Mouse (Mus musculus): ENCODE data around the gene Adamts16. TPM values are rescaled to one million over a fixed set of nuclear protein-coding genes. Genes with fewer than 3 reads are reported as not detected.

The Adamts16 gene
- polyA plus RNA-seq, 1 experiment from 2014 or later = 0.11 TPM

- Histone ChIP-seq H3K9me3 (replicated peaks; ENCODE audit: control insufficient read depth, low read length) (no peaks in the 10 kb centered on the region), H3K27ac (ENCODE audit: low read length) (no peak overlapping the region), H3K4me2 (ENCODE audit: low read depth, low read length) (no peak overlapping the region), H3K27me3 (ENCODE audit: control insufficient read depth, insufficient read depth, low read length) (no peaks in the 10 kb centered on the region), H3K4me3 (ENCODE audit: low read length) (no peak overlapping the region), H3K36me3 (ENCODE audit: control insufficient read depth, insufficient read depth) (no peaks in the 10 kb centered on the region), H3K4me1 (ENCODE audit: control insufficient read depth, insufficient read depth, low read length) (no peaks in the 10 kb centered on the region), H3K9ac (ENCODE audit: low read length) (no peak overlapping the region)
- 26% methylated on average over 3 of the region's 3 CpGs for WGBS
- ATAC-seq (replicated peaks; ENCODE audit: extremely low read depth, insufficient read depth, low FRiP score) = no peak
Measured at GRCm38 (mm10) chr13:70724635-70725034, 117.0 kb downstream of the Adamts16 start.

GRCm38 (mm10) chr13:70724108-70724622 lies 117.4 kb downstream of the Adamts16 start:
- H3K9ac ChIP-seq (ENCODE audit: low read length) = no peak overlapping the region
- no peak for ATAC-seq (replicated peaks; ENCODE audit: extremely low read depth, insufficient read depth, low FRiP score)
- no peaks in the 10 kb centered on the region for H3K9me3 ChIP-seq (replicated peaks; ENCODE audit: control insufficient read depth, low read length)
- 20% methylated on average over 2 of the region's 2 CpGs for WGBS
- H3K4me3 ChIP-seq (ENCODE audit: low read length) = no peak overlapping the region
- H3K4me2 ChIP-seq (ENCODE audit: low read depth, low read length) = no peak overlapping the region
- no peaks in the 10 kb centered on the region for H3K36me3 ChIP-seq (ENCODE audit: control insufficient read depth, insufficient read depth)
- no peak overlapping the region for H3K27ac ChIP-seq (ENCODE audit: low read length)
- no peaks in the 10 kb centered on the region for H3K4me1 ChIP-seq (ENCODE audit: control insufficient read depth, insufficient read depth, low read length)
- H3K27me3 ChIP-seq (ENCODE audit: control insufficient read depth, insufficient read depth, low read length) = no peaks in the 10 kb centered on the region

GRCm38 (mm10) chr13:70719994-70720393 lies 121.6 kb downstream of the Adamts16 start:
- H3K36me3 ChIP-seq (ENCODE audit: control insufficient read depth, insufficient read depth) = no peaks in the 10 kb centered on the region

GRCm38 (mm10) chr13:70718814-70719213 lies 122.8 kb downstream of the Adamts16 start:
- no peak overlapping the region for H3K9ac ChIP-seq (ENCODE audit: low read length)
- H3K9me3 ChIP-seq (replicated peaks; ENCODE audit: control insufficient read depth, low read length) = no peaks in the 10 kb centered on the region
- H3K27ac ChIP-seq (ENCODE audit: low read length) = no peak overlapping the region
- no peaks in the 10 kb centered on the region for H3K4me1 ChIP-seq (ENCODE audit: control insufficient read depth, insufficient read depth, low read length)
- H3K4me2 ChIP-seq (ENCODE audit: low read depth, low read length) = no peak overlapping the region
- WGBS = 78% methylated on average over 2 of the region's 2 CpGs
- H3K27me3 ChIP-seq (ENCODE audit: control insufficient read depth, insufficient read depth, low read length) = no peaks in the 10 kb centered on the region; the same call in 1 of the 2 replicates
- no peak overlapping the region for H3K4me3 ChIP-seq (ENCODE audit: low read length)
- no peaks in the 10 kb centered on the region for H3K36me3 ChIP-seq (ENCODE audit: control insufficient read depth, insufficient read depth)
- ATAC-seq (replicated peaks; ENCODE audit: extremely low read depth, insufficient read depth, low FRiP score) = no peak

More at GRCm38 (mm10) chr13:70719994-70720393, 121.6 kb downstream of the Adamts16 start:
- WGBS = 35% methylated on average over 1 of the region's 1 CpGs
- Histone ChIP-seq H3K9me3 (replicated peaks; ENCODE audit: control insufficient read depth, low read length) (no peaks in the 10 kb centered on the region), H3K4me1 (ENCODE audit: control insufficient read depth, insufficient read depth, low read length) (no peaks in the 10 kb centered on the region), H3K27me3 (ENCODE audit: control insufficient read depth, insufficient read depth, low read length) (no peaks in the 10 kb centered on the region), H3K4me2 (ENCODE audit: low read depth, low read length) (no peak overlapping the region), H3K4me3 (ENCODE audit: low read length) (no peak overlapping the region), H3K27ac (ENCODE audit: low read length) (no peak overlapping the region), H3K9ac (ENCODE audit: low read length) (no peak overlapping the region)
- no peak for ATAC-seq (replicated peaks; ENCODE audit: extremely low read depth, insufficient read depth, low FRiP score)

GRCm38 (mm10) chr13:70716022-70716421 lies 125.6 kb downstream of the Adamts16 start:
- H3K4me1 ChIP-seq (ENCODE audit: control insufficient read depth, insufficient read depth, low read length) = no peaks in the 10 kb centered on the region
- WGBS = 57% methylated on average over 5 of the region's 5 CpGs
- no peak overlapping the region for H3K4me2 ChIP-seq (ENCODE audit: low read depth, low read length)
- H3K9ac ChIP-seq (ENCODE audit: low read length) = no peak overlapping the region
- no peaks in the 10 kb centered on the region for H3K36me3 ChIP-seq (ENCODE audit: control insufficient read depth, insufficient read depth)
- no peaks in the 10 kb centered on the region for H3K9me3 ChIP-seq (replicated peaks; ENCODE audit: control insufficient read depth, low read length)
- no peak for ATAC-seq (replicated peaks; ENCODE audit: extremely low read depth, insufficient read depth, low FRiP score)
- H3K27ac ChIP-seq (ENCODE audit: low read length) = no peak overlapping the region
- H3K4me3 ChIP-seq (ENCODE audit: low read length) = no peak overlapping the region
- no peaks in the 10 kb centered on the region; the same call in 1 of the 2 replicates for H3K27me3 ChIP-seq (ENCODE audit: control insufficient read depth, insufficient read depth, low read length)

GRCm38 (mm10) chr13:70714081-70714775 lies 127.4 kb downstream of the Adamts16 start:
- Histone ChIP-seq H3K4me2 (ENCODE audit: low read depth, low read length) (no peak overlapping the region), H3K4me3 (ENCODE audit: low read length) (no peak overlapping the region), H3K36me3 (ENCODE audit: control insufficient read depth, insufficient read depth) (no peaks in the 10 kb centered on the region), H3K27me3 (ENCODE audit: control insufficient read depth, insufficient read depth, low read length) (no peaks in the 10 kb centered on the region; the same call in 1 of the 2 replicates), H3K9me3 (replicated peaks; ENCODE audit: control insufficient read depth, low read length) (no peaks in the 10 kb centered on the region), H3K9ac (ENCODE audit: low read length) (no peak overlapping the region), H3K4me1 (ENCODE audit: control insufficient read depth, insufficient read depth, low read length) (no peaks in the 10 kb centered on the region), H3K27ac (ENCODE audit: low read length) (no peak overlapping the region)
- ATAC-seq (replicated peaks; ENCODE audit: extremely low read depth, insufficient read depth, low FRiP score) = no peak
- 75% methylated on average over 7 of the region's 7 CpGs for WGBS

- Histone ChIP-seq H3K4me1 (ENCODE audit: control insufficient read depth, insufficient read depth, low read length) (no peaks in the 10 kb centered on the region), H3K4me3 (ENCODE audit: low read length) (no peak overlapping the region), H3K27me3 (ENCODE audit: control insufficient read depth, insufficient read depth, low read length) (no peaks in the 10 kb centered on the region; the same call in 1 of the 2 replicates), H3K9me3 (replicated peaks; ENCODE audit: control insufficient read depth, low read length) (no peaks in the 10 kb centered on the region), H3K4me2 (ENCODE audit: low read depth, low read length) (no peak overlapping the region), H3K27ac (ENCODE audit: low read length) (no peak overlapping the region), H3K9ac (ENCODE audit: low read length) (no peak overlapping the region), H3K36me3 (ENCODE audit: control insufficient read depth, insufficient read depth) (no peaks in the 10 kb centered on the region)
- no peak for ATAC-seq (replicated peaks; ENCODE audit: extremely low read depth, insufficient read depth, low FRiP score)
- WGBS = 64% methylated on average over 5 of the region's 5 CpGs
Measured at GRCm38 (mm10) chr13:70713331-70713730, 128.3 kb downstream of the Adamts16 start.

GRCm38 (mm10) chr13:70707158-70707854 lies 134.3 kb downstream of the Adamts16 start:
- Histone ChIP-seq H3K9me3 (replicated peaks; ENCODE audit: control insufficient read depth, low read length) (no peaks in the 10 kb centered on the region), H3K4me1 (ENCODE audit: control insufficient read depth, insufficient read depth, low read length) (peaks cover 5% of the 10 kb centered on the region; the same call in 1 of the 2 replicates), H3K4me2 (ENCODE audit: low read depth, low read length) (no peak overlapping the region), H3K36me3 (ENCODE audit: control insufficient read depth, insufficient read depth) (no peaks in the 10 kb centered on the region), H3K4me3 (ENCODE audit: low read length) (no peak overlapping the region), H3K9ac (ENCODE audit: low read length) (no peak overlapping the region), H3K27ac (ENCODE audit: low read length) (no peak overlapping the region), H3K27me3 (ENCODE audit: control insufficient read depth, insufficient read depth, low read length) (no peaks in the 10 kb centered on the region)
- WGBS = 81% methylated on average over 5 of the region's 5 CpGs
- ATAC-seq (replicated peaks; ENCODE audit: extremely low read depth, insufficient read depth, low FRiP score) = no peak

GRCm38 (mm10) chr13:70702904-70703303 lies 138.7 kb downstream of the Adamts16 start:
- 16% methylated on average over 4 of the region's 4 CpGs for WGBS
- Histone ChIP-seq H3K9ac (ENCODE audit: low read length) (no peak overlapping the region), H3K27me3 (ENCODE audit: control insufficient read depth, insufficient read depth, low read length) (no peaks in the 10 kb centered on the region), H3K27ac (ENCODE audit: low read length) (0 out of 2 replicates have a peak overlapping the region, but pooled peaks have one; percentile 4), H3K36me3 (ENCODE audit: control insufficient read depth, insufficient read depth) (no peaks in the 10 kb centered on the region), H3K4me3 (ENCODE audit: low read length) (no peak overlapping the region), H3K9me3 (replicated peaks; ENCODE audit: control insufficient read depth, low read length) (no peaks in the 10 kb centered on the region), H3K4me1 (ENCODE audit: control insufficient read depth, insufficient read depth, low read length) (peaks cover 5% of the 10 kb centered on the region; the same call in 1 of the 2 replicates), H3K4me2 (ENCODE audit: low read depth, low read length) (no peak overlapping the region)
- ATAC-seq (replicated peaks; ENCODE audit: extremely low read depth, insufficient read depth, low FRiP score) = no peak
